In the genomic region with DNA sequence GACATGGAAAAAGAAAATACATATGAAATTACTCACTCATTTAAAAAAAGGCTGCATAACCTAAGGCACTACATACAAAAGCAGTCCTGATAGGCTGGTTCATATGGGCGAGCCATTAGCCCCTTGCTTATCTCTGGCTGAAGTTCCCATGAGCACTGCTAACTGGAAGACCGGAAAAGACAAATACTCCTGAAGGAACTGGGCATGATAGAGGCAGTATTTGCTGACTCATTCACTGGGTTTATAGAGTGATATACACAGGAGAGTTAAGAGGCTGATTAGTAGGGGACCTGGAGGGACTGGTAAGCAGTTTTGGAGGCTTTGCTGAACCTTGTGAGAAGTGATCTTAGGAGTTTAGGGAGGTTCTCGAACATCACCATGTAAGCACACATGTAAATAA, we compare ENCODE assay signal across 39 mouse cellular contexts. TPM values are rescaled to one million over a fixed set of nuclear protein-coding genes. Genes with fewer than 3 reads are reported as not detected.
DNase-seq lines count a peak whose midpoint lies in the region; ATAC-seq and TF ChIP-seq lines count a peak whose summit lies in the region.
"Had no signal": no experiment of that assay in that cellular context is flagged by ENCODE, and none has a peak within 500 bp of the region (broad histone marks: within the 10 kb centered on the region; RNA-seq: fewer than 3 reads in every experiment).

No protein-coding gene starts in this region.

- no peak overlapping the region for H3K4me2 ChIP-seq in liver, embryonic 12.5 days
- H3K4me2 ChIP-seq in liver, postnatal 0 days (ENCODE audit: low read depth, low read length): no peak overlapping the region
- no peak overlapping the region for H3K4me2 ChIP-seq in liver, embryonic 16.5 days (ENCODE audit: low read depth, low read length)
- H3K4me2 ChIP-seq in midbrain, embryonic 11.5 days: no peak overlapping the region
- H3K4me2 ChIP-seq: embryonic facial prominence, embryonic 13.5 days; forebrain, embryonic 12.5 days; heart, embryonic 12.5 days; hindbrain, embryonic 13.5 days; neural tube, embryonic 15.5 days; stomach, embryonic 15.5 days had no signal

- no peaks in the 10 kb centered on the region for H3K27me3 ChIP-seq in liver, embryonic 12.5 days (replicated peaks)
- H3K27me3 ChIP-seq in liver, postnatal 0 days (ENCODE audit: insufficient read depth, low read length): no peaks in the 10 kb centered on the region
- H3K27me3 ChIP-seq in liver, embryonic 16.5 days (ENCODE audit: control insufficient read depth, insufficient read depth, low read depth, low read length): no peaks in the 10 kb centered on the region
- H3K27me3 ChIP-seq in midbrain, embryonic 11.5 days (ENCODE audit: control insufficient read depth, insufficient read depth, low read length): no peaks in the 10 kb centered on the region
- H3K27me3 ChIP-seq: embryonic facial prominence, embryonic 13.5 days; forebrain, embryonic 12.5 days; heart, embryonic 12.5 days; hindbrain, embryonic 13.5 days; megakaryocyte, embryonic 14.5 days; neural tube, embryonic 15.5 days; stomach, embryonic 15.5 days had no signal

- H3K4me3 ChIP-seq in liver, embryonic 12.5 days: no peak overlapping the region
- H3K4me3 ChIP-seq in liver, postnatal 0 days (ENCODE audit: low read depth, low read length): no peak overlapping the region
- H3K4me3 ChIP-seq in liver, embryonic 16.5 days (ENCODE audit: low read depth, low read length): no peak overlapping the region
- H3K4me3 ChIP-seq in midbrain, embryonic 11.5 days (ENCODE audit: low read depth, low read length): no peak overlapping the region
- H3K4me3 ChIP-seq in gastrocnemius, adult 2 months: no peak overlapping the region
- H3K4me3 ChIP-seq: embryonic facial prominence, embryonic 13.5 days; erythroblast, embryonic 14.5 days; forebrain, embryonic 12.5 days; heart, adult 2 months; heart, embryonic 12.5 days; hindbrain, embryonic 13.5 days; megakaryocyte, embryonic 14.5 days; neural tube, embryonic 15.5 days; stomach, embryonic 15.5 days had no signal

- H3K9ac ChIP-seq in liver, embryonic 12.5 days: no peak overlapping the region
- H3K9ac ChIP-seq in liver, postnatal 0 days (replicated peaks): no peak overlapping the region
- H3K9ac ChIP-seq in liver, embryonic 16.5 days (ENCODE audit: low read depth, low read length): no peak overlapping the region
- H3K9ac ChIP-seq in midbrain, embryonic 11.5 days (ENCODE audit: low read length): no peak overlapping the region
- H3K9ac ChIP-seq: embryonic facial prominence, embryonic 13.5 days; forebrain, embryonic 12.5 days; forebrain, postnatal 0 days; heart, embryonic 12.5 days; hindbrain, embryonic 13.5 days; neural tube, embryonic 15.5 days; stomach, embryonic 15.5 days had no signal

- peaks cover 18% of the 10 kb centered on the region for H3K36me3 ChIP-seq in liver, embryonic 12.5 days
- H3K36me3 ChIP-seq in liver, postnatal 0 days (replicated peaks; ENCODE audit: insufficient read depth, low read length): peaks cover 9% of the 10 kb centered on the region
- 0 out of 2 replicates have a peak, but pooled peaks cover 3% of the 10 kb centered on the region for H3K36me3 ChIP-seq in liver, embryonic 16.5 days (ENCODE audit: control insufficient read depth, insufficient read depth)
- H3K36me3 ChIP-seq in midbrain, embryonic 11.5 days (ENCODE audit: control insufficient read depth, insufficient read depth, low read length): peaks cover 3% of the 10 kb centered on the region; the same call in 1 of the 2 replicates
- H3K36me3 ChIP-seq: embryonic facial prominence, embryonic 13.5 days; hindbrain, embryonic 13.5 days; neural tube, embryonic 15.5 days; stomach, embryonic 15.5 days had no signal

- TF ChIP-seq EP300 in liver, postnatal 0 days (IDR thresholded peaks at IDR 0.05; ENCODE audit: low read depth): no peak

- H3K27ac ChIP-seq in liver, embryonic 12.5 days: no peak overlapping the region
- H3K27ac ChIP-seq in liver, postnatal 0 days (ENCODE audit: low read depth): no peak overlapping the region
- H3K27ac ChIP-seq in liver, embryonic 16.5 days (ENCODE audit: low read length): no peak overlapping the region
- H3K27ac ChIP-seq in midbrain, embryonic 11.5 days (ENCODE audit: low read depth, low read length): no peak overlapping the region
- H3K27ac ChIP-seq in gastrocnemius, adult 2 months: no peak overlapping the region
- H3K27ac ChIP-seq: embryonic facial prominence, embryonic 13.5 days; forebrain, embryonic 12.5 days; heart, adult 2 months; hindbrain, embryonic 13.5 days; neural tube, embryonic 15.5 days; stomach, embryonic 15.5 days had no signal

- ATAC-seq in liver, embryonic 12.5 days: peak; percentile 86
- no peak for ATAC-seq in liver, postnatal 0 days
- peak; percentile 74 for ATAC-seq in erythroblast, adult 5-6 weeks (replicated peaks; ENCODE audit: low FRiP score, poor library complexity, severe bottlenecking)
- peak; percentile 68 for ATAC-seq in liver, embryonic 16.5 days (ENCODE audit: low read depth)
- no peak for ATAC-seq in midbrain, embryonic 11.5 days (ENCODE audit: low FRiP score)
- ATAC-seq: CD4-positive, CD25-positive, alpha-beta regulatory T cell, adult 4 months; forebrain, postnatal 0 days; intestine, embryonic 16.5 days; lung, postnatal 0 days had no signal

- H3K9me3 ChIP-seq in liver, embryonic 12.5 days (replicated peaks): 0 out of 2 replicates have a peak, but pooled peaks cover 3% of the 10 kb centered on the region
- no peaks in the 10 kb centered on the region for H3K9me3 ChIP-seq in liver, postnatal 0 days (ENCODE audit: low read length)
- no peaks in the 10 kb centered on the region for H3K9me3 ChIP-seq in liver, embryonic 16.5 days (replicated peaks; ENCODE audit: control insufficient read depth, low read length)
- H3K9me3 ChIP-seq in midbrain, embryonic 11.5 days (ENCODE audit: control insufficient read depth, low read length): no peaks in the 10 kb centered on the region
- H3K9me3 ChIP-seq: embryonic facial prominence, embryonic 13.5 days; forebrain, embryonic 12.5 days; hindbrain, embryonic 13.5 days; megakaryocyte, embryonic 14.5 days; neural tube, embryonic 15.5 days; stomach, embryonic 15.5 days had no signal

- intact Hi-C loops in gastrocnemius, adult 2 months (cut with DNase I): no loop called here

- no peak for TF ChIP-seq CTCF in liver, postnatal 0 days (IDR thresholded peaks at IDR 0.05; ENCODE audit: low read depth)
- no peak for TF ChIP-seq CTCF in gastrocnemius, adult 2 months (IDR thresholded peaks at IDR 0.05)

- WGBS in liver, embryonic 12.5 days (ENCODE audit: insufficient replicate concordance): 66% methylated on average over 3 of the region's 3 CpGs
- 72% methylated on average over 3 of the region's 3 CpGs for WGBS in liver, postnatal 0 days (ENCODE audit: insufficient replicate concordance)
- 58% methylated on average over 3 of the region's 3 CpGs for WGBS in liver, embryonic 16.5 days (ENCODE audit: insufficient replicate concordance)
- 91% methylated on average over 3 of the region's 3 CpGs for WGBS in midbrain, embryonic 11.5 days

- no peak for DNase-seq in liver, postnatal 0 days
- no peak for DNase-seq in adipocyte (ENCODE audit: low spot score)
- no peak for DNase-seq in midbrain, embryonic 11.5 days (ENCODE audit: low spot score, missing footprints)
- no peak for DNase-seq in gastrocnemius, adult 2 months
- DNase-seq: adrenal gland, postnatal 14 days; cerebellum, adult 18-20 months; cerebellum, postnatal 10 days; forebrain, postnatal 0 days; gastrocnemius, postnatal 25 days; heart, adult 2 months; heart, postnatal 4 days; kidney, adult 8-10 months; kidney, postnatal 10 days; layer of hippocampus, adult 9-11 months; lung, postnatal 4 days; midbrain, embryonic 14.5 days; right cerebral cortex, postnatal 25 days; thymus, postnatal 14 days had no signal

- H3K4me1 ChIP-seq in liver, embryonic 12.5 days: peaks cover 9% of the 10 kb centered on the region
- H3K4me1 ChIP-seq in liver, postnatal 0 days (ENCODE audit: insufficient read depth): 0 out of 2 replicates have a peak, but pooled peaks cover 2% of the 10 kb centered on the region
- H3K4me1 ChIP-seq in liver, embryonic 16.5 days (ENCODE audit: control insufficient read depth, low read depth, low read length): no peaks in the 10 kb centered on the region; the same call in 1 of the 2 replicates
- no peaks in the 10 kb centered on the region for H3K4me1 ChIP-seq in midbrain, embryonic 11.5 days (ENCODE audit: control insufficient read depth, insufficient read depth, low read length)
- H3K4me1 ChIP-seq: embryonic facial prominence, embryonic 13.5 days; forebrain, embryonic 12.5 days; heart, embryonic 12.5 days; hindbrain, embryonic 13.5 days; neural tube, embryonic 15.5 days; stomach, embryonic 15.5 days had no signal

RNA-seq across cellular contexts. Expression of a gene that starts 41.5 kb away (rescaled TPM):
- 0.25 TPM in 1 of 2 replicates, not detected in the other for polyA plus RNA-seq in liver, embryonic 12.5 days (2016; fragmentation: Nextera tagmentation; extraction: Ambion mirVana)
- polyA plus RNA-seq in liver, postnatal 0 days (2015; fragmentation: Nextera tagmentation; extraction: Ambion mirVana): not detected in 2 replicates
- not detected in 2 replicates for total RNA-seq in erythroblast, adult 5-6 weeks (2015; ENCODE audit: low replicate concordance)
- not detected in 2 replicates for total RNA-seq in erythroblast, adult 5-6 weeks (2017; ENCODE audit: low replicate concordance)
- polyA plus RNA-seq in liver, embryonic 16.5 days (2015; fragmentation: Nextera tagmentation; extraction: Ambion mirVana): 0.16 and 0.33 TPM in 2 replicates
- not detected in 2 replicates for polyA plus RNA-seq in midbrain, embryonic 11.5 days (2014; fragmentation: Nextera tagmentation; extraction: Ambion mirVana)
- total RNA-seq in gastrocnemius, adult 2 months (2021): not detected
- total RNA-seq: adrenal gland, postnatal 14 days; common myeloid progenitor, adult 5-6 weeks; forebrain, postnatal 0 days; gastrocnemius, postnatal 25 days; heart, adult 2 months; heart, postnatal 4 days; left cerebral cortex, adult 18-20 months; left cerebral cortex, postnatal 14 days; liver, adult 2 months had no signal
- polyA plus RNA-seq: CD4-positive, CD25-positive, alpha-beta regulatory T cell, adult 4 months; embryonic facial prominence, embryonic 13.5 days; erythroblast, embryonic 14.5 days; forebrain, embryonic 12.5 days; forebrain, postnatal 0 days; heart, adult 2 months; heart, embryonic 12.5 days; heart, postnatal 0 days; hindbrain, embryonic 13.5 days; intestine, embryonic 16.5 days; large intestine, adult 2 months; limb, embryonic 11.5 days; liver, adult 2 months; midbrain, embryonic 14.5 days; neural tube, embryonic 15.5 days; stomach, embryonic 15.5 days had no signal

RNA-seq across cellular contexts. Expression of a gene that starts 42.2 kb away (rescaled TPM):
- 26.5 and 26.7 TPM in 2 replicates for polyA plus RNA-seq in liver, embryonic 12.5 days (2016; fragmentation: Nextera tagmentation; extraction: Ambion mirVana)
- polyA plus RNA-seq in liver, postnatal 0 days (2015; fragmentation: Nextera tagmentation; extraction: Ambion mirVana): 13.1 and 13.6 TPM in 2 replicates
- total RNA-seq in erythroblast, adult 5-6 weeks (2015; ENCODE audit: low replicate concordance): 38.7 and 39.0 TPM in 2 replicates
- 52.9 and 64.5 TPM in 2 replicates for total RNA-seq in erythroblast, adult 5-6 weeks (2017; ENCODE audit: low replicate concordance)
- polyA plus RNA-seq in liver, embryonic 16.5 days (2015; fragmentation: Nextera tagmentation; extraction: Ambion mirVana): 22.1 and 22.7 TPM in 2 replicates
- polyA plus RNA-seq in midbrain, embryonic 11.5 days (2014; fragmentation: Nextera tagmentation; extraction: Ambion mirVana): 32.7 and 40.2 TPM in 2 replicates
- 1 to 10 TPM; 7.4 to 7.5 TPM for total RNA-seq in gastrocnemius, adult 2 months (2021)

Comparison
In these comparisons a context has a peak if more than half of its experiments do, and no peak if none do; other contexts are left out.
1. ATAC-seq: peak in liver, embryonic 12.5 days (single experiment), erythroblast, adult 5-6 weeks (single experiment) and liver, embryonic 16.5 days (single experiment); none in liver, postnatal 0 days (single experiment) and midbrain, embryonic 11.5 days (single experiment).